Mouse (Mus musculus) forebrain, embryonic 11.5 days (tissue): ENCODE measurements around the gene Rgs17. TPM values are rescaled to one million over a fixed set of nuclear protein-coding genes. Genes with fewer than 3 reads are reported as not detected.
A peak's percentile ranks its signal among the peaks of the same experiment; 100 is the strongest.

Source experiments
- ATAC-seq: fragments of 200-750 bp; cut with Nextera tagmentation; replicated peaks from 2 replicates; pipeline ENCODE4 v1.8.0; 2017; ENCODE audit warnings: moderate TSS enrichment; ENCODE audit not compliant: low FRiP score
- DNase-seq: peaks from one replicate; pipeline ENCODE4 v3.0.0-alpha.2; 2017; ENCODE audit warnings: low spot score
- H3K27ac ChIP-seq: fragments of 300-500 bp; sonication (generic); 2 replicates; pipeline ENCODE4 v1.5.1; 2014; ENCODE audit warnings: low read depth, low read length
- H3K27me3 ChIP-seq: fragments of 300-500 bp; sonication (generic); 2 replicates; pipeline ENCODE4 v1.6.1; 2014; ENCODE audit warnings: mild to moderate bottlenecking, low read length, mixed read lengths; ENCODE audit not compliant: control insufficient read depth, insufficient read depth
- H3K36me3 ChIP-seq: fragments of 300-500 bp; sonication (generic); 2 replicates; pipeline ENCODE4 v1.6.1; 2014; ENCODE audit warnings: mild to moderate bottlenecking, low read length, moderate library complexity, mixed read lengths; ENCODE audit not compliant: control insufficient read depth, insufficient read depth
- H3K4me1 ChIP-seq: fragments of 300-500 bp; sonication (generic); replicated peaks from 2 replicates; pipeline ENCODE4 v1.6.1; 2014; ENCODE audit warnings: low read length, mixed read lengths; ENCODE audit not compliant: control insufficient read depth, insufficient read depth
- H3K4me2 ChIP-seq: fragments of 300-500 bp; sonication (generic); 2 replicates; pipeline ENCODE4 v1.6.1; 2014; ENCODE audit warnings: low read depth, mild to moderate bottlenecking, low read length, moderate library complexity, mixed read lengths; ENCODE audit not compliant: severe bottlenecking
- H3K4me3 ChIP-seq: fragments of 300-500 bp; sonication (generic); 2 replicates; pipeline ENCODE4 v1.5.1; 2014; ENCODE audit warnings: low read depth, low read length
- H3K9ac ChIP-seq: fragments of 300-500 bp; sonication (generic); 2 replicates; pipeline ENCODE4 v1.6.1; 2014; ENCODE audit warnings: low read length
- H3K9me3 ChIP-seq: fragments of 300-500 bp; sonication (generic); 2 replicates; pipeline ENCODE4 v1.6.1; 2016; ENCODE audit warnings: low read length, mixed read lengths; ENCODE audit not compliant: control insufficient read depth
- WGBS: fragments of 180-500 bp; shearing (Covaris S2); extraction: QIAGEN DNeasy Blood & Tissue Kit; methylation state at CpG from one replicate; pipeline ENCODE4 v1.1.7; 2014; 5-methylcytosine and 5-hydroxymethylcytosine counted together
- polyA plus RNA-seq: library from polyadenylated mRNA; unstranded; fragments of >200 nt; fragmentation: Nextera tagmentation; extraction: Ambion mirVana; gene quantifications from 2 replicates; pipeline ENCODE4 v1.2.1, GENCODE M21; 2014

The Rgs17 gene
- polyA plus RNA-seq, 1 experiment from 2014 or later: 2.1 TPM

- Histone ChIP-seq H3K36me3 (peaks cover 25% of the 10 kb centered on the region), H3K4me2 (no peak overlapping the region), H3K4me1 (no peaks in the 10 kb centered on the region), H3K27me3 (no peaks in the 10 kb centered on the region), H3K4me3 (no peak overlapping the region), H3K9me3 (no peaks in the 10 kb centered on the region), H3K27ac (no peak overlapping the region), H3K9ac (no peak overlapping the region)
- ATAC-seq: no peak
- WGBS: 98% methylated on average over 2 of the region's 2 CpGs
- DNase-seq: no peak
These were observed 106.2 kb downstream of the Rgs17 start for GRCm38 (mm10) chr10:5815968-5816367.

GRCm38 (mm10) chr10:5813724-5814123 lies 108.5 kb downstream of the Rgs17 start:
- H3K4me3 ChIP-seq: no peak overlapping the region
- H3K27me3 ChIP-seq: no peaks in the 10 kb centered on the region
- DNase-seq: no peak
- ATAC-seq: no peak
- 94% methylated on average over 11 of the region's 11 CpGs for WGBS
- H3K4me2 ChIP-seq: no peak overlapping the region
- H3K36me3 ChIP-seq: peaks cover 23% of the 10 kb centered on the region
- H3K27ac ChIP-seq: no peak overlapping the region
- H3K4me1 ChIP-seq: no peaks in the 10 kb centered on the region
- no peaks in the 10 kb centered on the region for H3K9me3 ChIP-seq
- H3K9ac ChIP-seq: no peak overlapping the region

DNA sequence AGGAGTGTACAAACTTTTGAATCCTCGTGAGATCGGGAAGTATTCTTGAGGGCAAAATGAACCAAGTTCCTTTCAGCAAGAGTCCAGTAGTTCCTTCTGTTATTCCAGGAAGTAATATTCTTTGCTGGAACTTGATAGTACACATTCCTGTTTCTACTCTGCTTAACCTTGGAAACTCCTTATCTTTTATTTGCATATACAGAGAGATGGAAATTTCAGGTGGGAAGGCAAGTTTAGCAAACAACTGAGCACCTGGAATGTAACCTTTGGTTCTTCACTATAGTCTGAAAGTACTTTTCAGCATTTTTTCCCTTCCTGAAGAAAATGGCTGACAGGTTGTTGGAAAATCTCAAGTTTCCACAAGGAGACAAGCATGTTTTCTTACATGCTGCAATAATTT lies 114.5 kb downstream of the Rgs17 start:
- H3K4me1 ChIP-seq: peaks cover 3% of the 10 kb centered on the region
- no peak overlapping the region for H3K27ac ChIP-seq
- H3K4me2 ChIP-seq: no peak overlapping the region
- no peak overlapping the region for H3K9ac ChIP-seq
- no peak for DNase-seq
- H3K27me3 ChIP-seq: no peaks in the 10 kb centered on the region
- H3K36me3 ChIP-seq: peaks cover 6% of the 10 kb centered on the region; the same call in 1 of the 2 replicates
- H3K4me3 ChIP-seq: no peak overlapping the region
- no peak for ATAC-seq
- H3K9me3 ChIP-seq: no peaks in the 10 kb centered on the region
- 91% methylated on average over 2 of the region's 2 CpGs for WGBS

DNA sequence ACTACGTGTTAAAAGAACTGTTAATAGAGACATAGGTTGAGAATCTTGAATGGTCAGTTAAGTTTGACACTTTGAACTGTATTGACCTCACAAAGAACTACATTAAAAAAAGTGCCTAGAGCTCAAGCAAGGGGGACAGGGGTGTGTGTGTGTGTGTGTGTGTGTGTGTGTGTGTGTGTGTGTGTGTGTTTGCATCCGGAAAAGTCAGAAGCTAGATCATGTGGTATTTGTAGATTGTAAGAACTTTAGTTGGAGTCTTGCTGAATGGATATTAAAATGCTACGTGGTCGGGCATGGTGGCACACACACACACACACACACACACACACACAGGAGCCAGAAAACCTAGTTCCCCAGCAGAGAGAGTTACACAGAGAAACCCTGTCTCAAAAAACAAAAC lies 115.2 kb downstream of the Rgs17 start:
- H3K36me3 ChIP-seq: peaks cover 3% of the 10 kb centered on the region; the same call in 1 of the 2 replicates
- 75% methylated on average over 4 of the region's 4 CpGs for WGBS
- H3K27me3 ChIP-seq: no peaks in the 10 kb centered on the region
- no peak overlapping the region for H3K4me2 ChIP-seq
- no peaks in the 10 kb centered on the region for H3K9me3 ChIP-seq
- ATAC-seq (no peak), DNase-seq (no peak)
- no peak overlapping the region for H3K4me3 ChIP-seq
- no peak overlapping the region for H3K27ac ChIP-seq
- H3K4me1 ChIP-seq: peaks cover 3% of the 10 kb centered on the region
- no peak overlapping the region for H3K9ac ChIP-seq

DNA sequence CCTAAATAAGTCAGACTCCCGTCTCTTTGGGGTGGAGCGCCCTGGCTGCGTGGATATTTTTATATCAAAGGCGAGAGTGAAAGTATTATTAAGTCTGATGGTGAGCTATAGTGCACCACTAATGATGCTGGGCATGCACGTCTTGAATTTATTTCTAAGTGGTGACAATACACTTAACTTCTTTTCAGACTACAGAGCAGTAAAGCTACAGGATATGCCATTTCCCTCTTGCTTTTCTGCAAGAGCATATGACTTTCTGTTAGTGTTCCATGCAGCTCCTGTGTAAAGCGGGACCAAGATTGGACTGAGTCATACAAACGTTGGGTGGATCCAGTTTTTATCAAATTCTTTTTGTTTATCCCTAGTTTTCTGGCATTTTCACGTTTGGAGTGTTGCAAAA lies 115.8 kb downstream of the Rgs17 start:
- H3K27me3 ChIP-seq: no peaks in the 10 kb centered on the region
- H3K36me3 ChIP-seq: peaks cover 5% of the 10 kb centered on the region
- peak overlapping the region; percentile 81 for H3K4me3 ChIP-seq
- 23% methylated on average over 8 of the region's 8 CpGs for WGBS
- peaks cover 3% of the 10 kb centered on the region for H3K4me1 ChIP-seq
- H3K4me2 ChIP-seq: peak overlapping the region; percentile 47
- H3K9me3 ChIP-seq: no peaks in the 10 kb centered on the region
- DNase-seq (no peak), ATAC-seq (0 out of 2 replicates have a peak, but pooled peaks have one; percentile 2)
- H3K27ac ChIP-seq: peak overlapping the region; percentile 58; the same call in 1 of the 2 replicates
- peak overlapping the region; percentile 69 for H3K9ac ChIP-seq

DNA sequence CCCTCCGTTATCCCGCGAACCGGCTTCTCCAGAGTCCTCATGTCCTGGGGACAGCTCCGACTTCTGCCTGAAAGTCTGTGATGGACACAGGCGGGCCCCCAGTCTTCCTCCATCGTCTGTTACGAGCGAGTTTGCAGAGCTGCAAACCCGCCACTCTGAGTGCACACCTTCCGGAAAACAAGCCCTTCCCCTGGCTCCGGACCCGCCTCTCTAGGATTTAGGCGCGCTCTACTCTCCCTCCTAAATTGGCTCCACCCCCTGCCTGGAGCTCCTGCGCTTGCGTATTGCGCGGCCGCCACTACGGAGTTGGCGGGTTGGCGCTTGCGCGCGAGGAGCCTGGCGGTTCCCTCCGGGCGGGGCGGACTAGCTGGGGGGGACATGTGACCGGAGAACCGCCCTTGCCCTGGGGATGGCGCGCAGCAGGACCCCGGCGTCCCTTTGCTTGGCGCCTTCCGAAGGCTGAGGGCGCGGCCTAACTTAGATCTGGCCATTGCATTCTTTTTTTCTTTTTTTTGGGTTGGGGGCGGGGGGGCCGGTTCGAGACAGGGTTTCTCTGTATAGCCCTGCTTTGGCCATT lies 116.4 kb downstream of the Rgs17 start:
- Histone ChIP-seq H3K27me3 (no peaks in the 10 kb centered on the region), H3K9me3 (no peaks in the 10 kb centered on the region), H3K36me3 (peaks cover 5% of the 10 kb centered on the region), H3K4me2 (peak overlapping the region; percentile 47), H3K9ac (peak overlapping the region; percentile 69), H3K4me3 (peak overlapping the region; percentile 81), H3K4me1 (peaks cover 3% of the 10 kb centered on the region), H3K27ac (peak overlapping the region; percentile 87)
- DNase-seq (peak; percentile 98), ATAC-seq (peak; percentile 91)
- whole genome bisulfite sequencing: under 1% methylated on average over 43 of the region's 43 CpGs

DNA sequence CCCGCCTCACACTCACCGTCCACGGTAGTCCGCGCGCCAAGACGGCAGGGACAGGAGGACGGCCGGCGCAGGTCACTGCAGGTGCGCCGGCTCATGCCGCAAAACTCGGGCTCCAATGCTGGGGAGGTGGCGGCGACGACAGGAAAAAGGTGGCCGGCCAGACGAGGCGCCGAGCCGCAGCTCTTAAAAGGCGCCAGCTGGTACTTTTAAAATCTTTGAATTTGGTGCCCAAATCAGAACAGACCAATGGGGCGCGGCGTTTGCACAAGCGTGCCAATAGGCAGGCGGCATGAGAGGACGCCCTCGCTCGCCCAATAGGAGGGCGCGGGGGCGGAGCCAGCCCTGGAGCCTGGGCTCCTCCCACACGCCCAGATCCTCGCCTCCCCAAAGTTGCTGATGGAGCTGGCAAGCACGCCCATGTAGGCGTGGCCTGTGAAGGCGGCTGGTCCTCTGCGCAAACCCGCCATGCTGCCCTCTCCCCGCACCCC lies 116.9 kb downstream of the Rgs17 start, which contains the start of gene Fbxo5:
Fbxo5 (minus strand) TSS at position 358 of the 488 bp plus-strand sequence.
- WGBS: under 1% methylated on average over 42 of the region's 42 CpGs
- peak; percentile 95 for ATAC-seq
- H3K27me3 ChIP-seq: no peaks in the 10 kb centered on the region
- no peaks in the 10 kb centered on the region for H3K9me3 ChIP-seq
- peak within 1 kb of the TSS; percentile 86 for H3K9ac ChIP-seq
- peaks cover 3% of the 10 kb centered on the region for H3K4me1 ChIP-seq
- DNase-seq: peak; percentile 98
- H3K4me3 ChIP-seq: peak within 1 kb of the TSS; percentile 81
- H3K36me3 ChIP-seq: peaks cover 5% of the 10 kb centered on the region
- H3K4me2 ChIP-seq: peak within 1 kb of the TSS; percentile 59
- peak within 1 kb of the TSS; percentile 87 for H3K27ac ChIP-seq

DNA sequence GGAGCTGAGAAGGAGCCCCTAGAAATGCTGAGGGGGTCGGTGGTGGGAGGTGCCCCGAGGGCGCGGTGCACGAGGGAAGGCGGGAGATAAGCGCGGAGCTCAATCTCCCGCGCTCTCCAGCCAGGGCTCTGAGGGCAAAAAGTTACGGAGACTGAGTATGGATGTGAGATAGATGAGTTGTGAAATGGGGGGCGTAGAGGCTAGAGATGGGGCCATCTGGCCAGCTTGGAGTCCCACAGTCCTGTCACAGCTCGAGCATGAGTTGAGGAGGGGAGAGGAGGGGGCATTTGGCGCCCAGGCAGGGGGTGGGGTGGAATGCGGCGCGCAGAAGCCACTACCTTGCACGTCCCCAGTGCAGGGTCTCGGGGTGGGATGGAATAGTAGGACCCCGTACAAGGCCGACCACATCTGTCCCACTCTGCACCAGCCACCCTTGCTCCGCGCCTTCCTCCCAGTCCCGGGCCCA lies 117.5 kb downstream of the Rgs17 start:
- H3K27ac ChIP-seq: peak overlapping the region; percentile 87
- peak; percentile 81 for DNase-seq
- H3K9ac ChIP-seq: peak overlapping the region; percentile 86
- ATAC-seq: peak; percentile 47
- no peaks in the 10 kb centered on the region for H3K9me3 ChIP-seq
- peak overlapping the region; percentile 81 for H3K4me3 ChIP-seq
- H3K36me3 ChIP-seq: peaks cover 8% of the 10 kb centered on the region
- 0% methylated on average over 23 of the region's 24 CpGs for WGBS
- H3K4me2 ChIP-seq: peak overlapping the region; percentile 59
- H3K4me1 ChIP-seq: peaks cover 3% of the 10 kb centered on the region
- no peaks in the 10 kb centered on the region for H3K27me3 ChIP-seq

DNA sequence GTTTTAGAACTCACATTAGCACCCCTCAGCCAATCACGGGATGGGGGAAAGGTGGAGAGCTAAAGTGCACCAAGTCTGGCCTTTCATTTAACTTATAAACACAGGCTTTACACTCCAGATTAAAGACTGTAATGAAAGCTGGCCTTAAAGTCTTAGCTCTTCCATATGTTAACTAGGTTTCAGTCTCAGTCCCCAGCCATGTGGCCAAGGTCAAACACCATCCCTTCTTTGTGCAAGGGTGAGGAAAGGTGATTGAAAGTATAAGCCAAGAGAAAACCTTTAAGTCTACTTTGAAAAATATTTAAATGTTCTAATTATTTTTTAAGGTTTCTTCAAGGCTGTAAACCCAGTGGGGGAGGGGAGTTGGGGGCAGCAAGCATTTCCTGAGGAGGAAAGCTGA lies 118.5 kb downstream of the Rgs17 start:
- H3K27ac ChIP-seq: no peak overlapping the region
- DNase-seq (no peak), ATAC-seq (no peak)
- no peaks in the 10 kb centered on the region for H3K27me3 ChIP-seq
- WGBS: 6% methylated on average over 1 of the region's 1 CpGs
- peak overlapping the region; percentile 56 for H3K4me2 ChIP-seq
- H3K4me3 ChIP-seq: peak overlapping the region; percentile 81
- peaks cover 8% of the 10 kb centered on the region for H3K36me3 ChIP-seq
- no peaks in the 10 kb centered on the region for H3K9me3 ChIP-seq
- H3K4me1 ChIP-seq: peaks cover 3% of the 10 kb centered on the region
- peak overlapping the region; percentile 67 for H3K9ac ChIP-seq
